Mouse (Mus musculus): ENCODE measurements around the gene Slc27a5.
A peak's percentile ranks its signal among the peaks of the same experiment; 100 is the strongest.

Gene Slc27a5

DNA sequence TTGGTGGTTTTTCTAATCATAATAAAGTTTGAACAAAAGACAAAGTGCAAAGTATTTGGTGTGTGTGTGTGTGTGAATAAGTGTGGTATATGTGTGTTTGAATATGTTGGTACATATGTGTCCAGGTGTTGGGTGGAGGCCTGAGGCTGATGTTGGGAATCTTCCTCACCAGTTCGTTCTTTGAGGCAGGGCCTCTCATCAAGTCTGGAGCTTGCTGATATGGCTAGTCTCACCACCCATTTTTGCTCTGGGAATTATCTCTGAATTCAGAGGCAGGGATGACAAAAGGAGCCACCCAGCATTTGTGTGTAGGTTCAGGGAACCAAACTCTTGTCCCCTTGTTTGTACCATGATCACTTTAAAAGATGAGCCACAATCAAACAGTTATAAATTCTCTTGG, 12.3 kb downstream of the Slc27a5 start:
- DNase-seq (ENCODE audit: low read depth) = no peak

DNA sequence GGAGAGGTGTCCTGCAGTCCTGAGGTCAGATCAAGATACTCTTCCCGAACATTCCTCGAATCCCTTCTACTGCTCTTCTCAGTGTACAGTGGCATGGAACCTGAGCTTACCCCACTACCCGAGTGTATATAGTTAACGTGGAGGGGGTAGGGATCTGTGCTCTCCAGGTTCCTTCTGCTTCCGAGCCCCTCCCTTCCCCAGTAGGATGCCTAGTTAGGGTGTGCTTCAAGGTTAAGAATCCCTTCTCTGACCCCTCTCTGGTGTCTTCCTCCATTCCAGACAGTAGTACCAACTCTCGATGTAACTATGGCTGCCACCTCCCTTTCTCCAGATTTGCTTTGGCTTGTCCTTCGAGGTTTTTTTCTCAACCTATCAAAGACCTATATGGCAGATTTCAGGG, 17.7 kb downstream of the Slc27a5 start:
- no peak for DNase-seq (ENCODE audit: low read depth)

- DNase-seq (ENCODE audit: low read depth) = peak; percentile 34
Measured at GRCm38 (mm10) chr7:12979776-12980175, 18.2 kb downstream of the Slc27a5 start.

DNA sequence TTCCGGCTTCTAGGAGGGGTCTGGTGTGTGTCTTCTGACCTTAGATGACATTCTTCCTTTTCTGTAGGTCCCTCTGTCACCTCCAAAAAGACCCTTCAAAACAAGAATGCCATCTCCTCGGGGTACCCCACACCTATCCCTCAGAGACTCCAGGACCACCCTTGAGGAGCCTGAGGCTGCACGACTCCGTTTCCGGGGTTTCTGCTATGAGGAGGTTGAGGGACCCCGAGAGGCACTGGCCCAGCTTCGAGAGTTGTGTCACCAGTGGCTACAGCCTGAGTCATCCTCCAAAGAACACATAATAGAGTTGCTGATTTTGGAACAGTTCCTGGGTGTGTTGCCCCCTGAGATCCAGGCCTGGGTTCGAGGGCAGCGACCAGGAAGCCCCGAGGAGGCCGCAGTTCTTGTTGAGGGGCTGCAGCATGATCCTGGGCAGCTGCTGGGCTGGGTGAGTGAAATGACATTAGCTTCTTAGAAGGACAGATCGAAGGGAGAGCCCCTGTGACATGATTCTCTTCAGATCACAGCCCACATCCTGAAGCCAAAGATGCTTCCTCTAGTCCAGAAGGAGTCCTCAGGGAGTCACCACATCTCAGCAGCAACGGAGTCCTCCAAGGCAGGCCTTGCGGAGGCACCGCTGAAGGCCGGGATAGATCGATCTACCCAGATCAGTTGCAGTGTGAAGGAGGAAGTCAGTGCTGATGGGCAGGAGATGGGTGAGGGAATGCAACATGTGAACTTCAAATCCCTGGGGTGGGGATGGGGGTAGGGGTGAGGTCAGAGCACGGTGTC, 18.9 kb downstream of the Slc27a5 start:
- DNase-seq (ENCODE audit: low read depth) = peak; percentile 36

DNA sequence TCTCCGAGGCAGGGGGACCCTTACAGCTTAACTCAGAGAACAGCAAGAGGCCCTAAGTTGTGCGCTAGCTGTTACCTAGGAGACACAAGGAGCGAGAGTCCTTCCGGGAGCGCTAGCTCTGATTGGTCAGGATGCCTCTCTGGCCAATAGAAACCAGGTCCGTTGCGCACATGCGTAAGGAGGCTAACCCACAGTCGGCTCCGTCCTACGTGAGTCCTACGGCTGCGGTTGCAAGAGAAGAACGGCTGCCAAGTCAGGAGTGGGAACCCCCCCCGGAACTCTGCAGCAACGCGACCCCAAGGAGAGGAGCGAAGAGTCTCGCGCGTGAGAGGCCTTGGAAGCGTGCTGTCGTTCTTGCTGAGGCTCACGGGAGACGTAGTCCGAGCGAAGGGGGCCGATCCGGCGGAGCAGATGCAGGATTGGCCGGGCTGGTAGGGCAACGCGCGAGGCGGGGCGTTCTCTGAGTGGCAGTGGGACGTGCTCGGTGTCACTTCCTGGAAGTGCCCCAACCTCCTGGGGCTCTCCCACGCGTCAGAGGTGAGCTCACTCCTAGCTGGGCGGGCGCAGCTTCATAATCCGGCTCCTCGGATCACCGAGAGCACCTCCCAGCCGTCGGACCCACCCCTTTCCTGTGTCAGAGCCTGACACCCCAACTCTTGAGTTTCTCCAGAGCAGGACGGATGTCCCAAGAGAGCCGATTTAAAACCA, 20.2 kb downstream of the Slc27a5 start, which contains the start of gene Zfp446:
TSS of gene Zfp446 (plus strand) at position 167 of the 708 bp plus-strand sequence.
- peak; percentile 98 for DNase-seq (ENCODE audit: low read depth)

- no peak for DNase-seq (ENCODE audit: low read depth)
Measured at GRCm38 (mm10) chr7:12970906-12971305, 27.1 kb downstream of the Slc27a5 start.

GRCm38 (mm10) chr7:12966104-12966845, 31.7 kb downstream of the Slc27a5 start:
- DNase-seq (ENCODE audit: low read depth) = peak; percentile 72

- DNase-seq (ENCODE audit: low read depth) = peak; percentile 89
Measured at GRCm38 (mm10) chr7:12965678-12966091, 32.3 kb downstream of the Slc27a5 start, which contains the start of gene Zfp324. Gene Zfp324, plus strand, starts transcription at chr7:12965838.

DNA sequence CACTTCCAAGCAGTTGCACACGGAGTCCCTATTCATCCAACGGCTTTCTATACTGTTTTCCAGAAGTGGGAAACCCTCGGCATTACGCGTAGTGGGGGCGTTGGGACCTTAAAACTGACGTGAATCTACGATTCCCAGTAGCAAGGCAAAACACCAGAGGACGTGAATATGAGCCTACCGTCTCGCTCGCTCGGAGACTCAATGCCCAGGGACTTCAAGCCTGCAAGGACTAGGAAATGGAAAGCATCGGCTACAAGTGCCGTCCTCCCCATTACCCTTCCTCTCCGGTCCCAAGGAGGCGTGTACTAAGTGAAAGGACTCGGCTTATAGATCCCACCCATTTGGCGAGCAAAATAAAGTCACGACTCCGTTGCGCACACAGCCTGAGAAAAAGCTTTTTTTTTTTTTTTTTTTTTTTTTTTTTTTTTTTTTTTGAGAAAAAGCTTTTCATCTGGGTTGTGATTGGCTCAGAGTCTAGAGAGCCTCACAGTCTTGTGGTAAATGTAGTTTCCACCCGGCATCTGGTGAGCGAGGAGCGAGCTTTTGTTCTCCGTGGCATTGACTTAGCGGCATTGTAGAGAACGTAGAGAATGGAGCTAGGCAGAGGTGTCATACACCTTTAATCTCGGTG, 36.4 kb downstream of the Slc27a5 start:
- peak; percentile 90 for DNase-seq (ENCODE audit: low read depth)

- DNase-seq (ENCODE audit: low read depth) = no peak
Measured at GRCm38 (mm10) chr7:12959718-12960117, 38.3 kb downstream of the Slc27a5 start.

- no peak for DNase-seq (ENCODE audit: low read depth)
Measured at GRCm38 (mm10) chr7:12958948-12959347, 39.0 kb downstream of the Slc27a5 start.

GRCm38 (mm10) chr7:12957511-12957910, 40.5 kb downstream of the Slc27a5 start:
- DNase-seq (ENCODE audit: low read depth) = no peak

DNA sequence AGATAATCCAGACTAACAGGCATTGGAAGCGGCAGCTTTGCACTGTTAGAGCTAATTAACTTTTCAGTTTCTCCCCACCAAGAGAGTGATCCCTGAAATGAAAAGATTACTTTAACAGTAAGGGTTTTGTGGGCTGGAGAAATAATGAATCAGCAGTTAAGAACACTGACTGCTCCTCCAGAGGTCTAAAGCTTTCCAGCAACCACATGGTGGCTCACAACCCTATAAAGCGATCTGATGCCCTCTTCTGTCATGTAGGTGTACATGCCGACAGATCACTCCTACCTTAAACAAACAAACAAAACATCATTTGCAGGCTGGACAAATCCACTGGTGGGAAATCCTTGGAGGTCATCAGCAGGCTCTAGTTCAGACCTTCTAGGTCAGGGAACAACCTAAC, 43.1 kb downstream of the Slc27a5 start:
- no peak for DNase-seq (ENCODE audit: low read depth)

- no peak for DNase-seq (ENCODE audit: low read depth)
Measured at GRCm38 (mm10) chr7:12949872-12950229, 48.1 kb downstream of the Slc27a5 start.

DNA sequence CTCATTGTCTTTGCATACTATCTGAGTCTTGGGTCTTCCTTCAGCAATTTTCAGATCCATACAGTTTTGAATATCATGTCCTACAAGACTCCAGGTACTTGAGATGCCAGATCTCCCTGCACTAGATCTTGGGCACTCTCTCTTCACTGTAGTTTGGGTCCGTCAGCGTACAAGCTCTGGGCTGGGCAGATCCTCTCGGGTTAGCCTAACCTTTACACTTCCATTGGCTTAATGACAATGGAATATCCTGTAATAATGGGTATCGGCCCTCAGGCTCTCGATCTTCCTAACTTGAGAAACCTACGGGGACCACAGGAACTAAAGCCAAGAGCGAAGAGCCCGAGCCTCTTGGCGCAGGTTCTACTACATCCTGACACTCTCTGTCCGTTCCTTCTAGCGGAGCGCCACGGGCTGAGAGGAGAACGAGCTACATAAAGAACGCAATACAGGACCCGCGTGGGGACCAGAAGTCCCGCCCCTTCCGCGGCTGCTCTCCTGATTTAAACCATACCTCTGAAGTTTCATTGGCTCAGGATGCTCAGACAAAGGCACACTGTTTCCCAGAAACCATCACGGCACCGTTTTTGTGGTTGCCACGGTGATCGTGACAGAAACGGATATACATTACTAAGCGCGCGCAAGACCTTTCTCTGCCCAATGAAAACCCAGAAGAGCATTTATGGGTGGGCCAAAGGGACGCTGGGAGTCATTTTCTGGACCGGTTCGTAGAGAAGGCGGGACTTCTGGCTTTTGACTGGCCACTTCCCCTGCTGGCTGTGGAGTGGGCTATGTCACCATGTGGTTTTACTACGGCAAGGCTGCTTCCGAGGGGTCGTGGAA, 48.7 kb downstream of the Slc27a5 start:
- peak; percentile 98 for DNase-seq (ENCODE audit: low read depth)

GRCm38 (mm10) chr7:12943488-12943887, 54.5 kb downstream of the Slc27a5 start:
- DNase-seq (ENCODE audit: low read depth) = peak; percentile 70

- no peak for DNase-seq (ENCODE audit: low read depth)
Measured at GRCm38 (mm10) chr7:12940599-12940998, 57.4 kb downstream of the Slc27a5 start.
